Mouse (Mus musculus): ENCODE measurements at regions not wholly inside any gene's neighbourhood (a gene's known extent, or its start where the extent isn't known, plus 50 kb on each side); places are given as distances from the start of the nearest gene placed in this dataset.

DNA sequence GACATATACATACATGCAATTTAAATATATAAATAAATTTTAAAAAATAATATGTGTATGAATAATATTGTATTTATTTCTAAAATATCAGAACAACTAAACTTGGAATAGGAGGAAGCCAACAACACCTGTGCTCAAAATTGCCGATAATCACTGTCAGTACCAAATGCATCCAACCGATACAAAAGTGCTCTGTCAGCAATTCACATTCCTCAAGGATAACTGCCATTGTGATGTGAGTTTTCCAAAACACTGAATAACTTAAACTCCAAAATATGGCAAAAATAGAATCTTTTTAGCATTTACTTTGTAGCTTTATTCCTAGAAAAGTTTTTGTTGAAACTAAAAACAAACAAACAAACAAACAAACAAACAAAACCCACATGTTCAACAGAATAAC is 279.4 kb downstream of the Actr3 start:
- no peak for DNase-seq (ENCODE audit: low read depth, low spot score)

DNA sequence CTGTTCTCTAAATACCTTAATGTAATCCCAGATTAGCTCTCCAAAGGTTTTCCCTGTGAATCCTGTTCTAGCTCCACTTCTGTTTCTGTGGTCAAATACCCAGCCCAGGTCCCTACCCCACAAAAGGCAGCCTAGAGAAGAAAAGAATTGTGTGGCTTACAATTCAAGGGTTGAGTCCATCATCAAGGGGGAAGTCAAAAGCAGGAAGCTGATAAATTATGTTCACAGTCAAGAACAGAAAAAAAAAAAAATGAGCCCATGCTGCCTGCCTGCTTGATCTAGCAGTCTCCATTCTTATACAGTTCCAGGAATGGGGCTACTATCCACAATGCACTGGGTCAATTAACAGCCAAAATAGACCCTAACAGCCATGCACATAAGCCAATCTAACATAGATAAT is 285.7 kb downstream of the Actr3 start:
- no peak for DNase-seq (ENCODE audit: low read depth, low spot score)

GRCm38 (mm10) chr1:125123861-125124260 is 311.7 kb downstream of the Actr3 start:
- DNase-seq (ENCODE audit: low read depth, low spot score): no peak

- DNase-seq (ENCODE audit: low read depth, low spot score): no peak
These were observed 334.9 kb downstream of the Actr3 start for GRCm38 (mm10) chr1:125100596-125100995.

- DNase-seq (ENCODE audit: low read depth, low spot score): no peak
These were observed 350.6 kb downstream of the Actr3 start for GRCm38 (mm10) chr1:125084906-125085305.

DNA sequence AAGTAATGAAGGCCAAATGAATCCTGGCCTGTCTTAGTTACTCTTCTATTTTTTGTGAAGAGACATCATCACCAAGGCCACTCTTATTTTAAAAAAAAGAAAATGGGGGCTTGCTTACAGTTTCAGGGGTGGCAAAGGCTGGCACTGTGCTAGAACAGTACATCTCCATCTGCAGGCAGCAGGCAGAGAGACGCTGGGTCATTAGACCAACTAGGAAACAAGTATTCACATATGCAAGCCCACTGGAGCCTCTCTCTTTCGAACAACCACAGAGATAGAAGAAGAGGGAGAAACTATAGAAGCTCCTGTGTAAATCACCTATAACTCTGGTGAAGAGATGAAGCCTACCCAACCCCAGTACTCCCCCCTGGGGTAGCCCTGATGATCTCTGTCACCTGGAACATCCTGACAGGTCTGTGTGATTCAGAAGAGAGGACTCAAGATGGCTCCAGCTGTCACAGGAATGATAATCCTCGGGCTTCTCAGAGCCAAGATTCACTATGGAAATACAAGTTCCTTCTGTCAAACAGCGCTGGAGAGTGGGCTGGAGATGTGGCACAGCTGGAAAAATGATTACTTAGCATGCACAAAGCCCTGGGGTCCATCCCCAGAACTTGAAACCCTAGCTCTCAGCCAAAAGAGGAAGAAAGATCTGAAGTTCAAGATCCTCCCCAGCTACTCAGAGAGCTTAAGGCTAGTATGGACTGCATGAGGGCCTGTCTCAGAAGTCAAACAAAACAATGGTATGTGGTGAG is 395.8 kb downstream of the Actr3 start:
- no peak for DNase-seq (ENCODE audit: low read depth, low spot score)

DNA sequence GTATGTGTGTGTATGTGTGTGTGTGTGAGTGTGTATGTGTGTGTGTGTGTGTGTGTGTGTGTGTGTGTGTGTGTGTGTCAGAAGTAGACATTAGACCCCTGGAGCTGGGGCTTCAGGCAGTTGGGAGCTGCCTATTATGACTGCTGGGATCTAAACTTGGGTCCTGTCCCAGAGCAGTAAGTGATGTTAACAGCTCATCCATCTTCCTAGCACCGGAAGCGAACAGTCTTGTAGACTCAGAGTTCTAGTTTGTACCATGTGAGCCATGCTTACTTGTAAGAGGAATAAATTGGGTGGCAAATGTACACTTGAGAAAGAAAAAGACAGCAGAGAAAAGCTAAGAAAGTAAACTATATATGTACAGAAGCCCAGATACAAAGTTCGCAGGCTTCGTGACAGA is 422.2 kb downstream of the Actr3 start:
- DNase-seq (ENCODE audit: low read depth, low spot score): no peak

DNA sequence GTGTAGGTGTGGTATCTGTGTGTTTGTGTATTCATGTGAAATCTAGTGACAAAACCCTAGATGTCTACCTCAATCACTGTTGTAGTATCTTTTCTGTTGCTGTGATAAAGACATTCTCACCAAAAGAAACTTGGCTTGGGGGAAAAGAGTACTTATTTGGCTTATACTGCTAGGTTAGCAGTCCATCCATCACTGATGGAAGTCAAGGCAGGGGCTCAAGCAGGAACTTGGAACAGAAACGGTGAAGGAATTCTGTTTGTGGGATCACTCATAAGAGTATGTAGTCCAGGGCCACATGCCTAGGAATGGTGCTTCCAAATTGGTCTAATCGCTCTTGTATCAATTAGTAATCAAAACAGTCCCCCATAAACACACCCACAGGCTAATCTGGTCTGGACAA is 423.6 kb downstream of the Actr3 start:
- no peak for DNase-seq (ENCODE audit: low read depth, low spot score)

- no peak for DNase-seq (ENCODE audit: low read depth, low spot score)
These were observed 437.9 kb downstream of the Actr3 start for GRCm38 (mm10) chr1:124997577-124997976.

DNA sequence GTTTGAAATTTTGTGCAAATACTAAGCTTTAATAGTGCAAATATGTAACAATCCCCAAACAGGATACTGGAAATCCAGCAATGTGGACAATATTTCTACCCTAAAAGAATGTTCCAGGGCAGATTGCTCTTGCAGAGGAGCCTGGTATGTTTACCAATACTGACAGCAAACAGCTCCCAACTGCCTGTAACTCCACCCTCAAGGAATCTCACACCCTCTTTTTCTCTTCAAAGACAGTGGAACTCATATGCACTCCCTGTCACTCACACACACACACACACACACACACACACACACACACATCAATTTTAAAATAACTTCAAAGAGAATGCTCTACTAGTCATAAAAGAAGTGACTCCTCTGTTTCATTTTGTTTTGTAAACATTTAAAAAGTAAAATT is 484.7 kb downstream of the Actr3 start:
- DNase-seq (ENCODE audit: low read depth, low spot score): no peak

DNA sequence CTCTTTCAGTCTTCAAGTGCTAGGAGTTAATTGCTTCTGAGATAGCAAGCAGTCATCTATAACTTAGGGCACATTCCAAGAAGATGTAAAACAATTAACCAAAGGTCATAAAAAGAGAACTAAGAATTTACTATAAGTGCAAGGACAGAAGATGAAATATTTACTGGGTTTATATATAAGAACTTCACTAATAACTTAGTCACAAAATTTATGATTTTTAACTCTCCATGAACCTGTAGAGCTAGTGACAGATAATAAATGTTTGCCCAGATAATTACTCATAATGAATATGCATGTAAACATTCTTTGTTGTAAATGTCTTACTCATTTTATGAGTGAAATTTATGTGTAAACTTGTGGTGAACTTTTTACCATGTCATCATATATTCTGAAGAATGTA is 531.2 kb downstream of the Actr3 start:
- no peak for DNase-seq (ENCODE audit: low read depth, low spot score)

GRCm38 (mm10) chr1:124871148-124871547 is 564.4 kb downstream of the Actr3 start:
- DNase-seq (ENCODE audit: low read depth, low spot score): no peak

- no peak for DNase-seq (ENCODE audit: low read depth, low spot score)
These were observed 569.3 kb downstream of the Actr3 start for GRCm38 (mm10) chr1:124866248-124866647.

- peak; percentile 76 for DNase-seq (ENCODE audit: low read depth, low spot score)
These were observed 589.8 kb downstream of the Actr3 start for GRCm38 (mm10) chr1:124845681-124846080.

DNA sequence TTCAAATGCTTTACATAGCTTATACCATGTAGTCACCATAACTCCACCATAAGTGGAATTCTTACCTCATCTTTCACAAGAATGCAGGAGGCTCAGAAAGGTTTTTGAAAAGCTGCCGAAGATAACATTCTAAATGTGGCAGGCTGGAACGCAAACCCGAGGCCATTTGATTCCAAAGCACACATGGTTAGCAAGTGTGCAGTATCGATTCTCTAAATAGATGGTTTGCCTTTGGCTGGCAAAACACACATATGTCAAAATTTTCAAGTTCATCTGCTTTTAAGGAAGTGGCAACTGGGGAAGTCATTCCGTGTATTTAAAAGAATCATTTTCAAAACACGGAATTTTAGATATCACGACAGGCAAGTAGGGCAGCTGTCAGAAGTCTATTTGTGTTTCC is 609.8 kb downstream of the Actr3 start:
- no peak for DNase-seq (ENCODE audit: low read depth, low spot score)

- no peak for DNase-seq (ENCODE audit: low read depth, low spot score)
These were observed 642.5 kb downstream of the Actr3 start for GRCm38 (mm10) chr1:124793026-124793425.

- no peak for DNase-seq (ENCODE audit: low read depth, low spot score)
These were observed 644.9 kb downstream of the Actr3 start for GRCm38 (mm10) chr1:124790646-124791045.

DNA sequence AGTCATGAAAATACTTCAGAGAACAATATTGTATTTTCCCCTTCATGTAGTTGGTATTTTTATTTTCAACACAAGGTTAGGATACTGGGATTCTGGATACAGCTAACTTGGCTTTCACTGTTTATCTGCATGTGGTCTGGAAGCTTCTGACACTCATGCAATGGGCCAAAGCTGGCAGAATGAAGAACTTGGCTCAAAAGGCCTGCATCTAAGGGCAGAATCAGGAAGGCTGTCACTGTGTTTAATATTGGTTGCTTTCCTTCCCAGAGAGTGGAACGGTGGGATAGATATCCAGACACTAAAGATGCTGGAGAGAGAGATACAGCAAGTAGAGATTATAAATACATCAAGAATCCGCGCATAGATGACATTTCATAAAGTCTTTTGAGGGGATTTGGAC is 645.4 kb downstream of the Actr3 start:
- no peak for DNase-seq (ENCODE audit: low read depth, low spot score)

DNA sequence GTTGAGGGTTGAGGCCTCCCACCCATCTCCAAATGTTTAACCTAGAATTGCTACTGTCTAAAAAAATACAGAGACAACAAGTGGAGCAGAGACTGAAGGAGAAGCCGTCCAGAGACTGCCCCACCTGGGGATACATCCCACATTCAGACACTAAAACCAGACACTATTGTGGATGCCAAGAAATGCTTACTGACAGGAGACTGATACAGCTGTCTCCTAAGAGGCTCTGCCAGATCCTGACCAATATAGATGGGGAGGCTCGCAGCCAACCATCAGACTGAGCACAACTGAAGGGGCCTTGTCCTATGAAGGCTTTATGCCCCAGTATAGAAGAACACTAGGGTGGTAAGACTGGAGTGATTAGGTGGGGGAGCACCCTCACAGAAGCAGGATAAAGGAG is 652.5 kb downstream of the Actr3 start:
- DNase-seq (ENCODE audit: low read depth, low spot score): no peak

DNA sequence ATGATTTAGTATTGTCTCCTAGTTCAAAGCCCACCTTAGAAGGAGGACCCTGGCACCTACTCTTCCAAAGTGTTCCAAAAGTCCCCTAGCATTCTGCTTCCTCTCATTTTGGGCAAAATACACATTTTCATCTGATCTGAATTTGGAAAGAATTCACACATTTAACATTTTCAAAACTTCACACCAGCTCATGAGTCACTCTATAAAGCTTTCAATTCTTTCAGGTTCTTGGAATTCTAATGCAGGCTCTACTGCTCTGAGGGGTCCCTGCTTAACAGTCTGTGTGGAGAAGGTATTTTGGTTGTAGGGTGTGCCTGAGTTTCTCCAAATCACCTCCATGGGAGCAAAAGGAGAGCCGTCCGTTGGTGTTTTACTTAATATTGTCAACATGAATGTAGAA is 657.8 kb downstream of the Actr3 start:
- DNase-seq (ENCODE audit: low read depth, low spot score): no peak

GRCm38 (mm10) chr1:124756721-124757120 is 678.8 kb downstream of the Actr3 start:
- no peak for DNase-seq (ENCODE audit: low read depth, low spot score)

GRCm38 (mm10) chr1:124739777-124740176 is 694.4 kb upstream of the Dpp10 start:
- DNase-seq (ENCODE audit: low read depth, low spot score): no peak

- no peak for DNase-seq (ENCODE audit: low read depth, low spot score)
These were observed 685.0 kb upstream of the Dpp10 start for GRCm38 (mm10) chr1:124730364-124730763.

GRCm38 (mm10) chr1:124718065-124718464 is 672.7 kb upstream of the Dpp10 start:
- DNase-seq (ENCODE audit: low read depth, low spot score): peak; percentile 47

Measured in ES-CJ7 (cell line).